Mouse (Mus musculus) forebrain, postnatal 0 days (tissue): ENCODE measurements around the gene Ksr2. TPM values are rescaled to one million over a fixed set of nuclear protein-coding genes. Genes with fewer than 3 reads are reported as not detected.

Experiments
- ATAC-seq: fragments of 200-750 bp; cut with Nextera tagmentation; 2 replicates; pipeline ENCODE4 v1.8.0; 2017; ENCODE audit warnings: mild to moderate bottlenecking, moderate library complexity
- DNase-seq: peaks from one replicate; pipeline ENCODE4 v3.0.0-alpha.2; 2015
- H3K27ac ChIP-seq: fragments of 300-500 bp; sonication (generic); 2 replicates; pipeline ENCODE4 v1.5.1; 2014; ENCODE audit warnings: low read depth, mild to moderate bottlenecking, antibody characterized with exemption, low read length, moderate library complexity, mixed read lengths
- H3K27me3 ChIP-seq: fragments of 300-500 bp; sonication (generic); 2 replicates; pipeline ENCODE4 v1.6.1; 2014; ENCODE audit warnings: mild to moderate bottlenecking, low read length, mixed read lengths; ENCODE audit not compliant: insufficient read depth
- H3K36me3 ChIP-seq: fragments of 300-500 bp; sonication (generic); 2 replicates; pipeline ENCODE4 v1.6.1; 2014; ENCODE audit warnings: mild to moderate bottlenecking, moderate library complexity; ENCODE audit not compliant: insufficient read depth
- H3K4me1 ChIP-seq: fragments of 300-500 bp; sonication (generic); 2 replicates; pipeline ENCODE4 v1.6.1; 2014; ENCODE audit warnings: antibody characterized with exemption; ENCODE audit not compliant: insufficient read depth
- H3K4me2 ChIP-seq: fragments of 300-500 bp; sonication (generic); 2 replicates; pipeline ENCODE4 v1.6.1; 2014; ENCODE audit warnings: low read depth, mild to moderate bottlenecking, moderate library complexity
- H3K4me3 ChIP-seq: fragments of 300-500 bp; sonication (generic); 2 replicates; pipeline ENCODE4 v1.5.1; 2014; ENCODE audit warnings: low read depth, low read length, mixed read lengths
- H3K9ac ChIP-seq: fragments of 300-500 bp; sonication (generic); 2 replicates; pipeline ENCODE4 v1.6.1; 2014; ENCODE audit warnings: mild to moderate bottlenecking
- H3K9me3 ChIP-seq: fragments of 300-500 bp; sonication (generic); 2 replicates; pipeline ENCODE4 v1.6.1; 2016; ENCODE audit warnings: low read length
- CTCF ChIP-seq: sonication (generic); IDR thresholded peaks from 2 replicates; pipeline ENCODE4 v1.5.1; 2016; ENCODE audit warnings: antibody characterized with exemption, control low read depth, low read depth
- WGBS: fragments of 180-500 bp; shearing (Covaris S2); extraction: QIAGEN DNeasy Blood & Tissue Kit; methylation state at CpG from one replicate; pipeline ENCODE4 v1.1.7; 2014; 5-methylcytosine and 5-hydroxymethylcytosine counted together
- polyA plus RNA-seq: library from polyadenylated mRNA; unstranded; fragments of >200 nt; fragmentation: Nextera tagmentation; extraction: Ambion mirVana; gene quantifications from 2 replicates; pipeline ENCODE4 v1.2.1, GENCODE M21; 2015
- total RNA-seq: library from RNA; depleted of rRNA; stranded (reverse); fragments of >200 nt; gene quantifications from 2 replicates; pipeline ENCODE4 v1.2.3, GENCODE M21; 2014

Gene Ksr2
- total and polyA plus RNA-seq, 2 experiments from 2014 or later: 5.4 to 9.2 TPM

- H3K4me2 ChIP-seq: peak overlapping the region; percentile 50
- TF ChIP-seq CTCF: no peak
- no peaks in the 10 kb centered on the region for H3K27me3 ChIP-seq
- peaks cover 7% of the 10 kb centered on the region; the same call in 1 of the 2 replicates for H3K4me1 ChIP-seq
- H3K9me3 ChIP-seq: no peaks in the 10 kb centered on the region
- peak overlapping the region; percentile 31; the same call in 1 of the 2 replicates for H3K9ac ChIP-seq
- H3K27ac ChIP-seq: peak overlapping the region; percentile 64
- ATAC-seq: peak; percentile 82
- no peaks in the 10 kb centered on the region for H3K36me3 ChIP-seq
- WGBS: 17% methylated on average over 31 of the region's 31 CpGs
- H3K4me3 ChIP-seq: peak overlapping the region; percentile 14
- peak; percentile 54 for DNase-seq
These were observed 79.4 kb downstream of the Ksr2 start for GRCm38 (mm10) chr5:117492933-117493863.

GRCm38 (mm10) chr5:117493947-117494346 lies 80.1 kb downstream of the Ksr2 start:
- 16% methylated on average over 7 of the region's 7 CpGs for WGBS
- peak; percentile 75 for ATAC-seq
- DNase-seq: peak; percentile 84
- no peaks in the 10 kb centered on the region for H3K36me3 ChIP-seq
- H3K4me1 ChIP-seq: peaks cover 7% of the 10 kb centered on the region; the same call in 1 of the 2 replicates
- no peaks in the 10 kb centered on the region for H3K9me3 ChIP-seq
- TF ChIP-seq CTCF: peak; percentile 96
- peak overlapping the region; percentile 50 for H3K4me2 ChIP-seq
- 0 out of 2 replicates have a peak overlapping the region, but pooled peaks have one; percentile 31 for H3K9ac ChIP-seq
- no peaks in the 10 kb centered on the region for H3K27me3 ChIP-seq
- H3K4me3 ChIP-seq: peak overlapping the region; percentile 14; the same call in 1 of the 2 replicates
- no peak overlapping the region for H3K27ac ChIP-seq

- H3K9me3 ChIP-seq: no peaks in the 10 kb centered on the region
- no peaks in the 10 kb centered on the region for H3K27me3 ChIP-seq
- TF ChIP-seq CTCF: peak; percentile 68
- peaks cover 7% of the 10 kb centered on the region; the same call in 1 of the 2 replicates for H3K36me3 ChIP-seq
- peaks cover 7% of the 10 kb centered on the region; the same call in 1 of the 2 replicates for H3K4me1 ChIP-seq
- H3K4me2 ChIP-seq: no peak overlapping the region
- ATAC-seq: no peak
- H3K4me3 ChIP-seq: no peak overlapping the region
- no peak overlapping the region for H3K27ac ChIP-seq
- H3K9ac ChIP-seq: no peak overlapping the region
- WGBS: 69% methylated on average over 21 of the region's 21 CpGs
- no peak for DNase-seq
These were observed 83.3 kb downstream of the Ksr2 start for GRCm38 (mm10) chr5:117497084-117497483.

GRCm38 (mm10) chr5:117502611-117503010 lies 88.8 kb downstream of the Ksr2 start:
- Histone ChIP-seq H3K4me2 (no peak overlapping the region), H3K4me3 (no peak overlapping the region), H3K4me1 (no peaks in the 10 kb centered on the region), H3K9ac (no peak overlapping the region), H3K27me3 (no peaks in the 10 kb centered on the region), H3K27ac (no peak overlapping the region), H3K36me3 (peaks cover 9% of the 10 kb centered on the region; the same call in 1 of the 2 replicates), H3K9me3 (no peaks in the 10 kb centered on the region)
- ATAC-seq (no peak), DNase-seq (no peak)
- TF ChIP-seq CTCF: peak; percentile 75
- WGBS: 84% methylated on average over 5 of the region's 5 CpGs

GRCm38 (mm10) chr5:117504431-117504830 lies 90.6 kb downstream of the Ksr2 start:
- Histone ChIP-seq H3K4me1 (no peaks in the 10 kb centered on the region), H3K36me3 (peaks cover 9% of the 10 kb centered on the region; the same call in 1 of the 2 replicates), H3K9me3 (no peaks in the 10 kb centered on the region), H3K4me2 (no peak overlapping the region), H3K27ac (no peak overlapping the region), H3K9ac (no peak overlapping the region), H3K4me3 (no peak overlapping the region), H3K27me3 (no peaks in the 10 kb centered on the region)
- no peak for ATAC-seq
- TF ChIP-seq CTCF: peak; percentile 64
- 82% methylated on average over 5 of the region's 5 CpGs for WGBS
- DNase-seq: peak; percentile 55

- no peak overlapping the region for H3K9ac ChIP-seq
- peak; percentile 81 for DNase-seq
- no peak overlapping the region for H3K27ac ChIP-seq
- peaks cover 9% of the 10 kb centered on the region; the same call in 1 of the 2 replicates for H3K36me3 ChIP-seq
- no peaks in the 10 kb centered on the region for H3K27me3 ChIP-seq
- H3K4me3 ChIP-seq: no peak overlapping the region
- H3K4me2 ChIP-seq: no peak overlapping the region
- H3K9me3 ChIP-seq: no peaks in the 10 kb centered on the region
- ATAC-seq: 0 out of 2 replicates have a peak, but pooled peaks have one; percentile 17
- peak; percentile 100 for TF ChIP-seq CTCF
- no peaks in the 10 kb centered on the region for H3K4me1 ChIP-seq
- 71% methylated on average over 10 of the region's 10 CpGs for WGBS
These were observed 91.4 kb downstream of the Ksr2 start for GRCm38 (mm10) chr5:117505204-117505603.

GRCm38 (mm10) chr5:117505769-117506168 lies 92.0 kb downstream of the Ksr2 start:
- WGBS: 77% methylated on average over 7 of the region's 7 CpGs
- Histone ChIP-seq H3K4me3 (no peak overlapping the region), H3K9me3 (no peaks in the 10 kb centered on the region), H3K27ac (no peak overlapping the region; the same call in 1 of the 2 replicates), H3K27me3 (no peaks in the 10 kb centered on the region), H3K4me1 (no peaks in the 10 kb centered on the region), H3K9ac (no peak overlapping the region), H3K4me2 (no peak overlapping the region), H3K36me3 (peaks cover 9% of the 10 kb centered on the region; the same call in 1 of the 2 replicates)
- DNase-seq (no peak), ATAC-seq (no peak)
- no peak for TF ChIP-seq CTCF
